Mouse (Mus musculus) cerebellum, postnatal 4 days (tissue): ENCODE data around the gene 4933428G20Rik.

ENCODE experiments used
- DNase-seq, 2 experiments: peaks; one replicate each; pipeline ENCODE4 v3.0.0; 2022; ENCODE audit warnings: low spot score in 2 of 2, mixed read lengths in 1 of 2

Gene 4933428G20Rik

GRCm38 (mm10) chr11:97505784-97506183, 5.6 kb upstream of the 4933428G20Rik start:
- no peak for DNase-seq

GRCm38 (mm10) chr11:97502846-97503245, 2.7 kb upstream of the 4933428G20Rik start:
- no peak for DNase-seq

- DNase-seq = no peak
These were observed 2.2 kb upstream of the 4933428G20Rik start for GRCm38 (mm10) chr11:97502383-97502782.

GRCm38 (mm10) chr11:97500720-97501448, 744 bp upstream of the 4933428G20Rik start:
- no peak for DNase-seq

GRCm38 (mm10) chr11:97497543-97497942, 2.6 kb downstream of the 4933428G20Rik start:
- DNase-seq = no peak

GRCm38 (mm10) chr11:97492836-97493235, 7.3 kb downstream of the 4933428G20Rik start:
- no peak for DNase-seq

GRCm38 (mm10) chr11:97491640-97492039, 8.5 kb downstream of the 4933428G20Rik start:
- no peak for DNase-seq

GRCm38 (mm10) chr11:97489589-97490324, 10.4 kb downstream of the 4933428G20Rik start:
- DNase-seq = peak; percentile 77 to 84

- DNase-seq = no peak
These were observed 12.5 kb downstream of the 4933428G20Rik start for GRCm38 (mm10) chr11:97487656-97488055.

GRCm38 (mm10) chr11:97485661-97486060, 14.5 kb downstream of the 4933428G20Rik start:
- DNase-seq = no peak

GRCm38 (mm10) chr11:97479824-97480223, 20.3 kb downstream of the 4933428G20Rik start:
- DNase-seq = no peak

- no peak for DNase-seq
These were observed 21.1 kb downstream of the 4933428G20Rik start for GRCm38 (mm10) chr11:97479085-97479484.

GRCm38 (mm10) chr11:97478345-97478744, 21.8 kb downstream of the 4933428G20Rik start:
- DNase-seq = no peak

- no peak for DNase-seq
These were observed 22.7 kb downstream of the 4933428G20Rik start for GRCm38 (mm10) chr11:97477431-97477830.

GRCm38 (mm10) chr11:97476334-97477095, 23.6 kb downstream of the 4933428G20Rik start:
- DNase-seq = peak; percentile 56 to 82

GRCm38 (mm10) chr11:97471276-97471675, 28.9 kb downstream of the 4933428G20Rik start:
- DNase-seq = no peak

GRCm38 (mm10) chr11:97469828-97470227, 30.3 kb downstream of the 4933428G20Rik start:
- DNase-seq = no peak

GRCm38 (mm10) chr11:97468639-97469287, 31.4 kb downstream of the 4933428G20Rik start:
- DNase-seq = peak; percentile 75 to 89

GRCm38 (mm10) chr11:97466444-97467160, 33.5 kb downstream of the 4933428G20Rik start:
- no peak for DNase-seq

- DNase-seq = no peak
These were observed 34.2 kb downstream of the 4933428G20Rik start for GRCm38 (mm10) chr11:97465957-97466356.

GRCm38 (mm10) chr11:97463991-97464390, 36.1 kb downstream of the 4933428G20Rik start:
- DNase-seq = no peak
